Mouse (Mus musculus) CD4-positive, CD25-positive, alpha-beta regulatory T cell, adult 4 months (primary cell): ENCODE results near the gene Slc25a26. TPM values are rescaled to one million over a fixed set of nuclear protein-coding genes. Genes with fewer than 3 reads are reported as not detected.
"Not testable (repeated sequence)": the region's sequence is repeated elsewhere in the genome, so short reads cannot be mapped to it uniquely, and the experiment has no call there.

ENCODE experiments used
- ATAC-seq: one replicate; pipeline ENCODE4 v1.8.0; 2017
- polyA plus RNA-seq, 2 experiments: library from polyadenylated mRNA; unstranded; fragments of 100-300 nt; shearing (Covaris generic); gene quantifications; one replicate each; pipeline ENCODE4 v1.2.1; 2017

Slc25a26 gene
- polyA plus RNA-seq, 2 experiments from 2014 or later: 6.8 to 7.0 TPM

- ATAC-seq: no peak
Observed at GRCm38 (mm10) chr6:94553085-94553484, 53.0 kb downstream of the Slc25a26 start.

- not testable (repeated sequence) for ATAC-seq
Observed at GRCm38 (mm10) chr6:94558603-94559002, 58.5 kb downstream of the Slc25a26 start.

GRCm38 (mm10) chr6:94560896-94561295 lies 60.8 kb downstream of the Slc25a26 start:
- no peak for ATAC-seq

- ATAC-seq: no peak
Observed at GRCm38 (mm10) chr6:94561346-94561745, 61.2 kb downstream of the Slc25a26 start.

GRCm38 (mm10) chr6:94563203-94563940 lies 63.2 kb downstream of the Slc25a26 start:
- ATAC-seq: no peak

GRCm38 (mm10) chr6:94565766-94566165 lies 65.6 kb downstream of the Slc25a26 start:
- no peak for ATAC-seq

- no peak for ATAC-seq
Observed at GRCm38 (mm10) chr6:94568040-94568439, 67.9 kb downstream of the Slc25a26 start.

GRCm38 (mm10) chr6:94575526-94576166 lies 75.5 kb downstream of the Slc25a26 start:
- ATAC-seq: no peak

- no peak for ATAC-seq
Observed at GRCm38 (mm10) chr6:94577991-94578390, 77.9 kb downstream of the Slc25a26 start.

- ATAC-seq: no peak
Observed at GRCm38 (mm10) chr6:94582055-94582454, 81.9 kb downstream of the Slc25a26 start.

GRCm38 (mm10) chr6:94584147-94584695 lies 84.1 kb downstream of the Slc25a26 start:
- no peak for ATAC-seq

- ATAC-seq: no peak
Observed at GRCm38 (mm10) chr6:94584976-94585375, 84.8 kb downstream of the Slc25a26 start.

- no peak for ATAC-seq
Observed at GRCm38 (mm10) chr6:94588365-94588764, 88.2 kb downstream of the Slc25a26 start.

GRCm38 (mm10) chr6:94592243-94592642 lies 92.1 kb downstream of the Slc25a26 start:
- no peak for ATAC-seq

GRCm38 (mm10) chr6:94592710-94593109 lies 92.6 kb downstream of the Slc25a26 start:
- ATAC-seq: no peak

- no peak for ATAC-seq
Observed at GRCm38 (mm10) chr6:94594096-94594665, 94.0 kb downstream of the Slc25a26 start.

GRCm38 (mm10) chr6:94594711-94595110 lies 94.6 kb downstream of the Slc25a26 start:
- no peak for ATAC-seq

GRCm38 (mm10) chr6:94595206-94595605 lies 95.1 kb downstream of the Slc25a26 start:
- no peak for ATAC-seq

- ATAC-seq: no peak
Observed at GRCm38 (mm10) chr6:94596051-94596760, 96.1 kb downstream of the Slc25a26 start.

- ATAC-seq: no peak
Observed at GRCm38 (mm10) chr6:94596761-94597485, 96.8 kb downstream of the Slc25a26 start.

- ATAC-seq: no peak
Observed at GRCm38 (mm10) chr6:94598421-94598820, 98.3 kb downstream of the Slc25a26 start.

- ATAC-seq: no peak
Observed at GRCm38 (mm10) chr6:94599016-94599415, 98.9 kb downstream of the Slc25a26 start.
